Mouse (Mus musculus): ENCODE results near the gene Eif3k. TPM values are rescaled to one million over a fixed set of nuclear protein-coding genes. Genes with fewer than 3 reads are reported as not detected.
A peak's percentile ranks its signal among the peaks of the same experiment; 100 is the strongest.

The Eif3k gene
- total RNA-seq, 1 experiment = 474 TPM

GRCm38 (mm10) chr7:28951764-28952163, 29.9 kb downstream of the Eif3k start:
- no peak overlapping the region for H3K4me3 ChIP-seq (ENCODE audit: insufficient read depth in 1 of 2, low read depth in 1 of 2, low read length in 2 of 2, poor library complexity in 1 of 2, severe bottlenecking in 1 of 2)
- H3K27ac ChIP-seq (ENCODE audit: insufficient read depth, low read depth, low read length, poor library complexity, severe bottlenecking) = no peak overlapping the region
- H3K4me1 ChIP-seq (ENCODE audit: control insufficient read depth in 2 of 2, insufficient read depth in 2 of 2, low read length in 2 of 2, poor library complexity in 1 of 2) = peaks cover 29 to 33% of the 10 kb centered on the region in 2 experiments
- TF ChIP-seq CHD2 (IDR thresholded peaks at IDR 0.05; ENCODE audit: low read depth, low read length) (no peak), HCFC1 (IDR thresholded peaks at IDR 0.05; ENCODE audit: borderline replicate concordance, insufficient read depth, low read length) (no peak), MAFK (IDR thresholded peaks at IDR 0.05; ENCODE audit: insufficient read depth, low read depth, low read length) (no peak), ZNF384 (IDR thresholded peaks at IDR 0.05; ENCODE audit: low read depth, low read length) (no peak), ZC3H11A (IDR thresholded peaks at IDR 0.05; ENCODE audit: borderline replicate concordance, low read depth, low read length) (no peak)
- 0 out of 2 replicates have a peak overlapping the region, but pooled peaks have one; percentile 27 for H3K9ac ChIP-seq (ENCODE audit: insufficient read depth, low read depth, low read length, poor library complexity, severe bottlenecking)
- peaks cover 21% of the 10 kb centered on the region for H3K36me3 ChIP-seq (ENCODE audit: control insufficient read depth, insufficient read depth, low read length, poor library complexity, severe bottlenecking)
- no peak for DNase-seq (ENCODE audit: low read depth, low spot score)
- no peaks in the 10 kb centered on the region for H3K9me3 ChIP-seq (ENCODE audit: control insufficient read depth, insufficient read depth, low read depth, low read length)
- in situ Hi-C loops (cut with MboI; ENCODE audit: low sequenced_read_pairs in 2 of 2, unreplicated experiment in 2 of 2) = no loop called here

GRCm38 (mm10) chr7:28950346-28951037, 31.2 kb downstream of the Eif3k start:
- H3K27ac ChIP-seq (ENCODE audit: insufficient read depth, low read depth, low read length, poor library complexity, severe bottlenecking) = no peak overlapping the region
- peaks cover 21% of the 10 kb centered on the region for H3K36me3 ChIP-seq (ENCODE audit: control insufficient read depth, insufficient read depth, low read length, poor library complexity, severe bottlenecking)
- H3K9me3 ChIP-seq (ENCODE audit: control insufficient read depth, insufficient read depth, low read depth, low read length) = no peaks in the 10 kb centered on the region
- no peak overlapping the region for H3K4me3 ChIP-seq (ENCODE audit: insufficient read depth in 1 of 2, low read depth in 1 of 2, low read length in 2 of 2, poor library complexity in 1 of 2, severe bottlenecking in 1 of 2)
- peaks cover 37 to 39% of the 10 kb centered on the region in 2 experiments for H3K4me1 ChIP-seq (ENCODE audit: control insufficient read depth in 2 of 2, insufficient read depth in 2 of 2, low read length in 2 of 2, poor library complexity in 1 of 2)
- DNase-seq (ENCODE audit: low read depth, low spot score) = no peak
- in situ Hi-C loops (cut with MboI; ENCODE audit: low sequenced_read_pairs in 2 of 2, unreplicated experiment in 2 of 2) = no loop called here
- no peak overlapping the region for H3K9ac ChIP-seq (ENCODE audit: insufficient read depth, low read depth, low read length, poor library complexity, severe bottlenecking)
- no peak for TF ChIP-seq ZNF384 (IDR thresholded peaks at IDR 0.05; ENCODE audit: low read depth, low read length)
- no peak for TF ChIP-seq MAFK (IDR thresholded peaks at IDR 0.05; ENCODE audit: insufficient read depth, low read depth, low read length)
- TF ChIP-seq ZC3H11A (IDR thresholded peaks at IDR 0.05; ENCODE audit: borderline replicate concordance, low read depth, low read length) = no peak
- no peak for TF ChIP-seq HCFC1 (IDR thresholded peaks at IDR 0.05; ENCODE audit: borderline replicate concordance, insufficient read depth, low read length)
- TF ChIP-seq CHD2 (IDR thresholded peaks at IDR 0.05; ENCODE audit: low read depth, low read length) = no peak

- TF ChIP-seq MAFK (IDR thresholded peaks at IDR 0.05; ENCODE audit: insufficient read depth, low read depth, low read length) (no peak), ZNF384 (IDR thresholded peaks at IDR 0.05; ENCODE audit: low read depth, low read length) (no peak), HCFC1 (IDR thresholded peaks at IDR 0.05; ENCODE audit: borderline replicate concordance, insufficient read depth, low read length) (no peak), CHD2 (IDR thresholded peaks at IDR 0.05; ENCODE audit: low read depth, low read length) (no peak), ZC3H11A (IDR thresholded peaks at IDR 0.05; ENCODE audit: borderline replicate concordance, low read depth, low read length) (no peak)
- no peak for DNase-seq (ENCODE audit: low read depth, low spot score)
- in situ Hi-C loops (cut with MboI; ENCODE audit: low sequenced_read_pairs in 2 of 2, unreplicated experiment in 2 of 2) = no loop called here
- H3K9ac ChIP-seq (ENCODE audit: insufficient read depth, low read depth, low read length, poor library complexity, severe bottlenecking) = no peak overlapping the region
- H3K27ac ChIP-seq (ENCODE audit: insufficient read depth, low read depth, low read length, poor library complexity, severe bottlenecking) = no peak overlapping the region
- H3K36me3 ChIP-seq (ENCODE audit: control insufficient read depth, insufficient read depth, low read length, poor library complexity, severe bottlenecking) = peaks cover 21% of the 10 kb centered on the region
- H3K4me3 ChIP-seq (ENCODE audit: insufficient read depth in 1 of 2, low read depth in 1 of 2, low read length in 2 of 2, poor library complexity in 1 of 2, severe bottlenecking in 1 of 2) = no peak overlapping the region; a peak in 1 of 4 replicates
- H3K9me3 ChIP-seq (ENCODE audit: control insufficient read depth, insufficient read depth, low read depth, low read length) = no peaks in the 10 kb centered on the region
- H3K4me1 ChIP-seq (ENCODE audit: control insufficient read depth in 2 of 2, insufficient read depth in 2 of 2, low read length in 2 of 2, poor library complexity in 1 of 2) = peaks cover 40 to 41% of the 10 kb centered on the region in 2 experiments
These were observed 32.4 kb downstream of the Eif3k start for GRCm38 (mm10) chr7:28949298-28949697.

GRCm38 (mm10) chr7:28948746-28949145, 32.9 kb downstream of the Eif3k start:
- Histone ChIP-seq H3K4me1 (ENCODE audit: control insufficient read depth in 2 of 2, insufficient read depth in 2 of 2, low read length in 2 of 2, poor library complexity in 1 of 2) (peaks cover 39 to 41% of the 10 kb centered on the region in 2 experiments), H3K9ac (ENCODE audit: insufficient read depth, low read depth, low read length, poor library complexity, severe bottlenecking) (peak overlapping the region; percentile 44; the same call in 1 of the 2 replicates), H3K27ac (ENCODE audit: insufficient read depth, low read depth, low read length, poor library complexity, severe bottlenecking) (0 out of 2 replicates have a peak overlapping the region, but pooled peaks have one; percentile 24), H3K36me3 (ENCODE audit: control insufficient read depth, insufficient read depth, low read length, poor library complexity, severe bottlenecking) (peaks cover 22% of the 10 kb centered on the region), H3K4me3 (ENCODE audit: insufficient read depth in 1 of 2, low read depth in 1 of 2, low read length in 2 of 2, poor library complexity in 1 of 2, severe bottlenecking in 1 of 2) (peak overlapping the region in 1 of 2 experiments; percentile 7; a peak in 1 of 4 replicates), H3K9me3 (ENCODE audit: control insufficient read depth, insufficient read depth, low read depth, low read length) (no peaks in the 10 kb centered on the region)
- DNase-seq (ENCODE audit: low read depth, low spot score) = no peak
- TF ChIP-seq CHD2 (IDR thresholded peaks at IDR 0.05; ENCODE audit: low read depth, low read length) = no peak
- TF ChIP-seq ZC3H11A (IDR thresholded peaks at IDR 0.05; ENCODE audit: borderline replicate concordance, low read depth, low read length) = no peak
- TF ChIP-seq HCFC1 (IDR thresholded peaks at IDR 0.05; ENCODE audit: borderline replicate concordance, insufficient read depth, low read length) = no peak
- no peak for TF ChIP-seq MAFK (IDR thresholded peaks at IDR 0.05; ENCODE audit: insufficient read depth, low read depth, low read length)
- no peak for TF ChIP-seq ZNF384 (IDR thresholded peaks at IDR 0.05; ENCODE audit: low read depth, low read length)
- in situ Hi-C loops (cut with MboI; ENCODE audit: low sequenced_read_pairs in 2 of 2, unreplicated experiment in 2 of 2) = no loop called here

Data from ES-E14 (cell line).